Mouse (Mus musculus): ENCODE measurements around the gene Fthl17c.
"Not testable (repeated sequence)": the region's sequence is repeated elsewhere in the genome, so short reads cannot be mapped to it uniquely, and the experiment has no call there.

DNA sequence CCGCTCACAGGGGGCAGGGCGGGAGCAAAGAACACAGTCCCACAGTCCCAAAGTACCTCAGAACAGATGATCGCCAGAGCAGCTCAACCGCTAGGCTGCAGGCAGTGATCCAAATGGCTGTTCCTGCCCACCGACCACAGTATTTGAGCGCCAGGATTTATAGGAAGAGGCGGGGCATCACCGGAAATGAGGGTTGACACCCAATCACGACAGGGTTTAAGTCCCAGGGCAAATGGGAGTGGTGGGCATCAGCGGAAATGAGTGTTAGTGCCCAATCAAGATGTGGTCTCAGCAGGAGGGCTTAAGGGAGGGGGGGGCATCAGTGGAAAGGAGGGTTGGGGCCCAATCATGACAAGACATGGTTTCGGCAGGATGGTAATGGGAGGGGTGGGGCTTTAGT, at the start of gene Fthl17c:
- TF ChIP-seq CTCF (IDR thresholded peaks at IDR 0.05; ENCODE audit: low read depth); EP300 (optimal IDR thresholded peaks at IDR 0.05): not testable (repeated sequence)
